Mouse (Mus musculus): Measurements from ENCODE around the gene D630023F18Rik. TPM values are rescaled to one million over a fixed set of nuclear protein-coding genes. Genes with fewer than 3 reads are reported as not detected.

D630023F18Rik gene
- polyA plus RNA-seq, 1 experiment from 2014 or later: 0.45 TPM

DNA sequence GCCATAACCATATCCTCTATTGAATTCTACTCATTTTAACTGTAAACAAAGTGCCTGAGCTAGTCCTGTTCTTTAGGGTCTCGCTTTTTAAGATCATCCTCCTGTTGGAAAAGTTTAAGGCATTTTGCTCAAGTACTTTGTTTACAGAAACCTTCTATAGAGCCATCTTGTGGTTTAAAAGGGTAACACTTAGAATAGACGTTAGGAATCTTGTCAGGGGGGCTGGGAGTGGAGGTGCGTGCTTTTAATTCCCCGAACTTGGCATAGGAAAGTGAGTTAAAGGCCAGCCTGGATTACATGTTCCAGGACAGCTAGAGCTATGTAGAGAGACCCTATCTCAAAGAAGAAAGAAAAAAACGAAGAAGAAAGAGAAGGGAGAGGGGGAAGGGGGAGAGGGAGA is 47.4 kb downstream of the D630023F18Rik start:
- Histone ChIP-seq H3K27me3 (ENCODE audit: control insufficient read depth, insufficient read depth, low read length) (no peaks in the 10 kb centered on the region), H3K27ac (replicated peaks; ENCODE audit: low read depth, low read length) (no peak overlapping the region), H3K4me3 (ENCODE audit: low read depth, low read length) (no peak overlapping the region), H3K9me3 (replicated peaks; ENCODE audit: control insufficient read depth, low read length) (no peaks in the 10 kb centered on the region), H3K4me1 (ENCODE audit: control insufficient read depth, insufficient read depth, low read length) (no peaks in the 10 kb centered on the region), H3K36me3 (replicated peaks; ENCODE audit: control insufficient read depth, insufficient read depth, low read depth, low read length) (no peaks in the 10 kb centered on the region), H3K4me2 (ENCODE audit: low read depth, low read length) (no peak overlapping the region), H3K9ac (replicated peaks; ENCODE audit: low read length) (no peak overlapping the region)
- WGBS: 15% methylated on average over 5 of the region's 5 CpGs
- ATAC-seq (replicated peaks; ENCODE audit: insufficient number of reproducible peaks, low FRiP score, low TSS enrichment, low read depth): no peak
- peak; percentile 26 for DNase-seq (ENCODE audit: low spot score)

DNA sequence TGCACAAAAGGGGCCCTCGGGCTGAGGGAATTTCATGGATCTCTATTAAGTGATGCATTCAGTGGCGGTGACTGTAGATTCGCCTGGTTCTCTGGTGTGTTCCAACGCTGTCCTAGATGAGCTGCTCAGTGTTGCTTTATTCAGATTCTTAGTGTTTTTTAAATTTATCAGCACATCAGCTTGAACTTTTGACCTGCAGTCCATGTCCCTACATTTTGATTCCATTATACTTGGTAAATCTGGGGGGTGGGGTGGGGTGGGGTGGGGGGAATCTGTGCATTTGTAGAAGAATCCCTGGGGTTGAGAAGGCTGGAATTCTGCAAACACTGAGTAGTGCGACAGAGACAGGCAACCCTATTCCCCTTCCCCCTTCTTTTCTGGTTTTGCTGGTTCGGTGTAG is 49.4 kb downstream of the D630023F18Rik start, which contains the start of gene Crygc:
Gene Crygc, minus strand, starts transcription at position 101 of the 400 bp plus-strand sequence.
- Histone ChIP-seq H3K27ac (replicated peaks; ENCODE audit: low read depth, low read length) (no peak within 1 kb of the TSS), H3K36me3 (replicated peaks; ENCODE audit: control insufficient read depth, insufficient read depth, low read depth, low read length) (no peaks in the 10 kb centered on the region), H3K4me3 (ENCODE audit: low read depth, low read length) (no peak within 1 kb of the TSS), H3K9me3 (replicated peaks; ENCODE audit: control insufficient read depth, low read length) (no peaks in the 10 kb centered on the region), H3K4me1 (ENCODE audit: control insufficient read depth, insufficient read depth, low read length) (no peaks in the 10 kb centered on the region), H3K9ac (replicated peaks; ENCODE audit: low read length) (no peak within 1 kb of the TSS), H3K27me3 (ENCODE audit: control insufficient read depth, insufficient read depth, low read length) (no peaks in the 10 kb centered on the region), H3K4me2 (ENCODE audit: low read depth, low read length) (no peak within 1 kb of the TSS)
- DNase-seq (ENCODE audit: low spot score): no peak
- ATAC-seq (replicated peaks; ENCODE audit: insufficient number of reproducible peaks, low FRiP score, low TSS enrichment, low read depth): no peak
- 56% methylated on average over 6 of the region's 6 CpGs for whole genome bisulfite sequencing

GRCm38 (mm10) chr1:65067842-65068241 is 55.2 kb downstream of the D630023F18Rik start:
- Histone ChIP-seq H3K4me1 (ENCODE audit: control insufficient read depth, insufficient read depth, low read length) (no peaks in the 10 kb centered on the region), H3K9ac (replicated peaks; ENCODE audit: low read length) (no peak overlapping the region), H3K4me2 (ENCODE audit: low read depth, low read length) (no peak overlapping the region), H3K27ac (replicated peaks; ENCODE audit: low read depth, low read length) (no peak overlapping the region), H3K4me3 (ENCODE audit: low read depth, low read length) (no peak overlapping the region), H3K9me3 (replicated peaks; ENCODE audit: control insufficient read depth, low read length) (no peaks in the 10 kb centered on the region), H3K36me3 (replicated peaks; ENCODE audit: control insufficient read depth, insufficient read depth, low read depth, low read length) (no peaks in the 10 kb centered on the region), H3K27me3 (ENCODE audit: control insufficient read depth, insufficient read depth, low read length) (no peaks in the 10 kb centered on the region)
- ATAC-seq (replicated peaks; ENCODE audit: insufficient number of reproducible peaks, low FRiP score, low TSS enrichment, low read depth): no peak
- DNase-seq (ENCODE audit: low spot score): no peak

GRCm38 (mm10) chr1:65064201-65064600 is 58.8 kb downstream of the D630023F18Rik start:
- H3K36me3 ChIP-seq (replicated peaks; ENCODE audit: control insufficient read depth, insufficient read depth, low read depth, low read length): no peaks in the 10 kb centered on the region
- H3K4me2 ChIP-seq (ENCODE audit: low read depth, low read length): no peak overlapping the region
- 88% methylated on average over 15 of the region's 15 CpGs for WGBS
- H3K9me3 ChIP-seq (replicated peaks; ENCODE audit: control insufficient read depth, low read length): no peaks in the 10 kb centered on the region
- H3K4me3 ChIP-seq (ENCODE audit: low read depth, low read length): no peak overlapping the region
- no peak overlapping the region for H3K9ac ChIP-seq (replicated peaks; ENCODE audit: low read length)
- DNase-seq (ENCODE audit: low spot score) (no peak), ATAC-seq (replicated peaks; ENCODE audit: insufficient number of reproducible peaks, low FRiP score, low TSS enrichment, low read depth) (no peak)
- H3K27ac ChIP-seq (replicated peaks; ENCODE audit: low read depth, low read length): no peak overlapping the region
- H3K27me3 ChIP-seq (ENCODE audit: control insufficient read depth, insufficient read depth, low read length): no peaks in the 10 kb centered on the region
- no peaks in the 10 kb centered on the region for H3K4me1 ChIP-seq (ENCODE audit: control insufficient read depth, insufficient read depth, low read length)

GRCm38 (mm10) chr1:65063352-65063751 is 59.7 kb downstream of the D630023F18Rik start, which contains the start of gene Crygd:
Crygd (minus strand) TSS chr1:65063452.
- WGBS: 80% methylated on average over 8 of the region's 8 CpGs
- no peak; the same call in 1 of the 2 replicates for ATAC-seq (replicated peaks; ENCODE audit: insufficient number of reproducible peaks, low FRiP score, low TSS enrichment, low read depth)
- no peaks in the 10 kb centered on the region for H3K4me1 ChIP-seq (ENCODE audit: control insufficient read depth, insufficient read depth, low read length)

More at GRCm38 (mm10) chr1:65063352-65063751, 59.7 kb downstream of the D630023F18Rik start, which contains the start of gene Crygd:
- no peak within 1 kb of the TSS for H3K4me2 ChIP-seq (ENCODE audit: low read depth, low read length)
- no peaks in the 10 kb centered on the region for H3K9me3 ChIP-seq (replicated peaks; ENCODE audit: control insufficient read depth, low read length)
- H3K27ac ChIP-seq (replicated peaks; ENCODE audit: low read depth, low read length): no peak within 1 kb of the TSS
- no peak within 1 kb of the TSS for H3K4me3 ChIP-seq (ENCODE audit: low read depth, low read length)
- no peaks in the 10 kb centered on the region for H3K36me3 ChIP-seq (replicated peaks; ENCODE audit: control insufficient read depth, insufficient read depth, low read depth, low read length)
- H3K9ac ChIP-seq (replicated peaks; ENCODE audit: low read length): no peak within 1 kb of the TSS
- DNase-seq (ENCODE audit: low spot score): no peak
- H3K27me3 ChIP-seq (ENCODE audit: control insufficient read depth, insufficient read depth, low read length): no peaks in the 10 kb centered on the region

Other genes with a start within 250 kb of the D630023F18Rik start
- gene Plekhm3, start 166.4 kb downstream of the D630023F18Rik start, polyA plus RNA-seq (2014; fragmentation: Nextera tagmentation; extraction: Ambion mirVana): 5.2 and 6.0 TPM in 2 replicates
- gene Akr1cl, start 90.5 kb downstream of the D630023F18Rik start, polyA plus RNA-seq (2014; fragmentation: Nextera tagmentation; extraction: Ambion mirVana): 0.18 and 1.0 TPM in 2 replicates
- gene Cryge, start 72.1 kb downstream of the D630023F18Rik start, polyA plus RNA-seq (2014; fragmentation: Nextera tagmentation; extraction: Ambion mirVana): 0.72 and 6.9 TPM in 2 replicates
- gene Crygd, start 59.8 kb downstream of the D630023F18Rik start, polyA plus RNA-seq (2014; fragmentation: Nextera tagmentation; extraction: Ambion mirVana): not detected in 2 replicates
- gene Crygc, start 49.5 kb downstream of the D630023F18Rik start, polyA plus RNA-seq (2014; fragmentation: Nextera tagmentation; extraction: Ambion mirVana): 1.00 and 9.9 TPM in 2 replicates
- gene Crygb, start 40.9 kb downstream of the D630023F18Rik start, polyA plus RNA-seq (2014; fragmentation: Nextera tagmentation; extraction: Ambion mirVana): 0.68 TPM in 1 of 2 replicates, not detected in the other
- not detected in 2 replicates for gene Cryga, start 19.8 kb downstream of the D630023F18Rik start, polyA plus RNA-seq (2014; fragmentation: Nextera tagmentation; extraction: Ambion mirVana)
- not detected in 2 replicates for gene Gm28845, start 3.7 kb downstream of the D630023F18Rik start, polyA plus RNA-seq (2014; fragmentation: Nextera tagmentation; extraction: Ambion mirVana)
- gene Idh1, start 63.3 kb upstream of the D630023F18Rik start, polyA plus RNA-seq (2014; fragmentation: Nextera tagmentation; extraction: Ambion mirVana): 260 and 262 TPM in 2 replicates
- gene Pikfyve, start 63.5 kb upstream of the D630023F18Rik start, polyA plus RNA-seq (2014; fragmentation: Nextera tagmentation; extraction: Ambion mirVana): 14.8 and 17.3 TPM in 2 replicates
- 0.22 TPM in 1 of 2 replicates, not detected in the other for gene Pth2r, start 158.8 kb upstream of the D630023F18Rik start, polyA plus RNA-seq (2014; fragmentation: Nextera tagmentation; extraction: Ambion mirVana)

Measured in embryonic facial prominence, embryonic 11.5 days (tissue).